Mouse (Mus musculus) granulocyte monocyte progenitor cell, adult 5-6 weeks (primary cell): Measurements from ENCODE around the gene Bicd2. TPM values are rescaled to one million over a fixed set of nuclear protein-coding genes. Genes with fewer than 3 reads are reported as not detected.
A peak's percentile ranks its signal among the peaks of the same experiment; 100 is the strongest.

Experiments
- ATAC-seq: replicated peaks from 2 replicates; pipeline ENCODE4 v1.8.0; 2016; ENCODE audit warnings: mild to moderate bottlenecking, moderate TSS enrichment, inconsistent platforms; ENCODE audit not compliant: poor library complexity, severe bottlenecking
- total RNA-seq, 2 experiments: library from RNA; stranded (forward) in 1 of 2; stranded (reverse) in 1 of 2; fragments of 200-712, 200-1000 nt in 1 of 2; fragments of >200 nt in 1 of 2; fragmentation: Nextera tagmentation in 1 of 2; gene quantifications; 2 replicates each; pipeline ENCODE4 v1.2.3; 2014 to 2017

Gene Bicd2
- total RNA-seq, 2 experiments from 2014 or later = 13.9 to 22.8 TPM

GRCm38 (mm10) chr13:49391374-49391773 is 50.0 kb downstream of the Bicd2 start:
- ATAC-seq = peak; percentile 55

GRCm38 (mm10) chr13:49393579-49393978 is 52.2 kb downstream of the Bicd2 start:
- no peak for ATAC-seq

GRCm38 (mm10) chr13:49394886-49395447 is 53.6 kb downstream of the Bicd2 start:
- ATAC-seq = no peak

GRCm38 (mm10) chr13:49396798-49397197 is 55.4 kb downstream of the Bicd2 start:
- no peak for ATAC-seq

- peak; percentile 12; the same call in 1 of the 2 replicates for ATAC-seq
Measured at GRCm38 (mm10) chr13:49398191-49398590, 56.8 kb downstream of the Bicd2 start.

GRCm38 (mm10) chr13:49400139-49400538 is 58.8 kb downstream of the Bicd2 start:
- ATAC-seq = peak; percentile 35; the same call in 1 of the 2 replicates

- ATAC-seq = no peak
Measured at GRCm38 (mm10) chr13:49402628-49403027, 61.2 kb downstream of the Bicd2 start.

- ATAC-seq = no peak
Measured at GRCm38 (mm10) chr13:49407795-49408194, 66.4 kb downstream of the Bicd2 start.

- ATAC-seq = peak; percentile 95
Measured at GRCm38 (mm10) chr13:49420754-49421605, 79.6 kb downstream of the Bicd2 start, which contains the start of gene Ippk. Gene Ippk (plus strand): TSS chr13:49421249.

GRCm38 (mm10) chr13:49421606-49421917 is 80.2 kb downstream of the Bicd2 start:
- ATAC-seq = peak; percentile 45

GRCm38 (mm10) chr13:49421959-49422358 is 80.6 kb downstream of the Bicd2 start:
- ATAC-seq = no peak

- no peak for ATAC-seq
Measured at GRCm38 (mm10) chr13:49426736-49427135, 85.4 kb downstream of the Bicd2 start.

GRCm38 (mm10) chr13:49428042-49428675 is 86.8 kb downstream of the Bicd2 start:
- ATAC-seq = no peak

GRCm38 (mm10) chr13:49430529-49430928 is 89.1 kb downstream of the Bicd2 start:
- no peak for ATAC-seq

- peak; percentile 66 for ATAC-seq
Measured at GRCm38 (mm10) chr13:49433268-49434029, 92.1 kb downstream of the Bicd2 start.

- ATAC-seq = no peak
Measured at GRCm38 (mm10) chr13:49435745-49436144, 94.4 kb downstream of the Bicd2 start.

- ATAC-seq = no peak
Measured at GRCm38 (mm10) chr13:49436170-49436569, 94.8 kb downstream of the Bicd2 start.
